Mouse (Mus musculus) kidney, postnatal 10 days (tissue): ENCODE measurements around the gene Rbpj.

Source experiments
- DNase-seq: peaks from one replicate; pipeline ENCODE4 v3.0.0; 2021; ENCODE audit warnings: mixed read lengths

Gene Rbpj

GRCm38 (mm10) chr5:53469777-53470131 is 3.8 kb downstream of the Rbpj start:
- no peak for DNase-seq

- peak; percentile 17 for DNase-seq
Measured at GRCm38 (mm10) chr5:53470141-53471079, 4.5 kb downstream of the Rbpj start.

GRCm38 (mm10) chr5:53472485-53472884 is 6.5 kb downstream of the Rbpj start:
- DNase-seq = peak; percentile 23

DNA sequence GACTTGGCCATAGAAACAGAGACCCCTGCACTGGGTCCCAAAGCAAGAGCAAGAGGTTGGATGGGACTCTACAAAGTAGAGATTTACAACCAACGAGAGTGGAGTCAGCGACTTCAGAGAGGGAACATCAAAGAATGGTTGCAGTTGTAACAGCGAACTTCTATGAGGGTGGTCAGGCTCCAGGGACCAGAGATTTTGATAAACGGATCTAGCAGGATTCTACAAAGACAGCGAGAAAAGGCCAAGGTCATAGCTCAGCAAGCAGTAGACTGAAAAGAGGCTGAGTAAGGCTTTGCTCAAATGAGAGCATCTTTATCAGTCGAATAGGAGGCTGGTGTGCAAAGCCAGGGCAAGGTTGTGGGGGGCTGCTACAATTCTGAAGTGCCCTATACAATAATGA is 13.2 kb downstream of the Rbpj start:
- no peak for DNase-seq

GRCm38 (mm10) chr5:53479891-53480290 is 13.9 kb downstream of the Rbpj start:
- no peak for DNase-seq

DNA sequence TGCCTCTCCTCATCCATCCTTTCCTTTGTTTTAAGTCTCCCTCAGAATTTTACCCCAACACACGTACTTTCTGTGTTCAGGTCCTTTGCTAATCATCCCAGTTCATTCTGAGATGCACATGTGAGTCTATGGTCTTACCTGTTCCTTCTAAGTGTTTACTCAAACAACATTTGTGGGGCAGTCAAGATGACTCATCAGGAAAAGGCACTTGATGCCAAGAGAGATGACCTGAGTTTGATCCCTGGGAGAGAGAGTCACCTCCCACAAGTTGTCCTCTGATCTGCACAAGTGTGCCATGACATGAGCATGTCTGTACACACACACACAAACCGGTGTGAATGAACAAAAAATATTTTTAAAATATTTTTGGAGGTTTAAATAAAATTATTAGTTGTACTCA is 15.1 kb downstream of the Rbpj start:
- DNase-seq = no peak

GRCm38 (mm10) chr5:53485069-53485628 is 19.2 kb downstream of the Rbpj start:
- DNase-seq = no peak

DNA sequence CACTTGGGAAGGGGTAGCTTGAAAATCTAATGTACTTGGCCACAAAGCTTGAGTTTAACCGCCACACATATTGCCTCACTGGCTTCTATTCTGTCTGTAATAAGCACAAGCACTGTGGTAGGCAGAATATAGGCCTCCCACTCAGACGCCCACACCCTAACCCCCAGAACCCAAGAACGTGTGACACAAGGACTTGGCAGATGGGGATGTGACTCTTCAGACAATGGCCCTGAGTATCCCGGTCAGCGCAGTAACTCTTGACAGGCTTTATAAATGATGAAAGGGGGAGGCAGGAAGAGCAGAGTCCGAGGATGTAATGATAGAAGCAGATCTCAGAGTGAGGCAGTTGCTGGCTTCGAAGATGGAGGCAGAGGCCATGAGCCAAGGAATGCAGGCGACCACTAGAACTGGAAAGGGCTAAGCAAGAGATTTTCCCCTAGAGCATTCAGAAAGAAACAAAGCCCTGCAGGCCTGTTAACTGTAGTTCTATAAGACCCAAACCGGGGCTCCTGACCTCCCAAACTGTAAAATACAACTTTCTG is 20.1 kb downstream of the Rbpj start:
- DNase-seq = peak; percentile 58

DNA sequence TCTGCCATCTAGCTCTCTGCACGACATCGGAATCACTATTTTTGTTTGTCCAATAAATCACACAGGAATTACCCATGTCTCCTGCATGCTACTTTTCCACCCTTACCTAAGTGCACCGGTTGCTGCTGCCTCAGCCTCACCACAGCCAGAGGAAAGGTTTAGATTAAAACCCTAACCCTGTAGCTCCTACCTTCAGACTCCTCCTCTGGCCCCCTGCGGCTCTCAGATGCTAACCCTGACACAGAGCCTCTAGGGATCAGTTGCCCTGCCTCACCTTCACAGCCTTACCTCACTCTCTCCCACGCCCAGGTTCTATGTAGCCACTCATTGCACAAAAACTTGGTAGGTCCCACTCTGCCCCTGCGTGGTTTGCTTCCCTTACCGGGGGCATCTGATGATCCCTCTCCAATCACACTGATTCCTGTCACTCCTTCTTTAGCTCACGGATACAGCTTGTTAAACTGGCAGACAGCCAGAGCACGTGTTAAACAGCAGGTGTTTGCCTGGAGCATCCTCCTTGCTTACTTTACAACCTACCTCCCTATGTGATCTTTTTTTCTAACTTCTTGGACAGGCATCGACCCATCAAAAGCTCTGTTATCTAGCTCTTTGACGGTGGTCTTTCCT is 21.1 kb downstream of the Rbpj start:
- no peak for DNase-seq

- no peak for DNase-seq
Measured at GRCm38 (mm10) chr5:53490697-53491099, 24.7 kb downstream of the Rbpj start.

- DNase-seq = no peak
Measured at GRCm38 (mm10) chr5:53493756-53494155, 27.8 kb downstream of the Rbpj start.

DNA sequence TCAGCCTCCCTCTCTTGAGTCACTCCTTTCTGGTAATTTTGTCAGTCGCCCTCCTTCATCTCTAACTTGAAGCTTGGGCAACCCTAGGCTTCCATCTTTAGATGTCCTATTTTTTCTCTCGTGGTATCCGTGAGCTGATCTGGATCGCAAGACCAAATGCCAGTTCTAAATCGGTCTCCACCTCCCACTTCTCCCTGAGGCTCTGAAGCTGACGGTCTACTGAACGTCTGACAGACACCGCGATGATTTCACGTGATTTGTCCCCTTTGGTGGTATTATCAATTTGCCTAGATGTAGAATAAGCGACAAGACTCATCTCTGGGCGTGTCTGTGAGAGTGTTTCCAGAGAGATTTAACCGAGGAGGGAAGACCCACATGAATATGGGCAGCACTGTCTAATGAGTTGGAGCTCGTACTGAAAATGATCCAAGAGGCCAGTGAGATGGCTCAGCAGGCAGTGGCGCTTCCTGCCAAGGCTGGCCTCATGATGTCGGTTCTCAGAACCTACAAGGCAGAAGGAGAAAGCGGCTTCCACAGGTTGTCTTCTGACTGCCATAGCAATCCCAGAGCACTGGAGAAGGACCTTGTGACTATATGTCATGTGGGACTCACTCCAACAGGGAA is 28.7 kb downstream of the Rbpj start:
- DNase-seq = no peak

GRCm38 (mm10) chr5:53496846-53497549 is 31.0 kb downstream of the Rbpj start:
- DNase-seq = peak; percentile 38

GRCm38 (mm10) chr5:53499571-53499970 is 33.6 kb downstream of the Rbpj start:
- no peak for DNase-seq

DNA sequence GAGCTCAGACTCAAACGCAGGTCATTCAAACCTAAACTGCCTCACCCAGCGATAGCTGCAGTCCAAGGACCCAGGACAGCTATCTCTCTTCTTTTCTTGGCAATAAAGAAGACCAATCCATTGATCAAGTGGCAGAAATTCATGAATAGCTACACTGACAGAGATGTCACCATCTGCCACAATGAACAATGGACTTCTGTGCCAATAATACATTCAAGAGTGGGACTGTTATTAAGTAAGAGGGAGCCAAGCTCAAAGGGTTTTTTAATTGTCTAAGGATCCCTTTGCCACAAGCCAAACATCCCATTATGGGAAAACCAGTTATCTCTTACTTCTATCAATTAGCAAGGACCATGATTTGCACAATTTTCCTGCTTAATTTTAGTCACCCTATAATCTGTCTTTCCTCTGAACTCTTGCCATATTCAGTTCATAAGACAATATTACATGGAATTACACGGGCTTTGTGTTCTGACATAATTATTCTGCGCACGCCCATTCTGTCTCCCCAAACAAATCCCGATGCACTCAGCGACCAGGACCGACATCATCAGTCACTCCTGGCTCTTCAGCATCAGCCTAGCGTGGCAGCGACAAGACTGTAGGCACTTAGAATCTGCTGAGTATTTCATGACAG is 34.7 kb downstream of the Rbpj start:
- DNase-seq = no peak

- no peak for DNase-seq
Measured at GRCm38 (mm10) chr5:53503261-53503660, 37.3 kb downstream of the Rbpj start.

DNA sequence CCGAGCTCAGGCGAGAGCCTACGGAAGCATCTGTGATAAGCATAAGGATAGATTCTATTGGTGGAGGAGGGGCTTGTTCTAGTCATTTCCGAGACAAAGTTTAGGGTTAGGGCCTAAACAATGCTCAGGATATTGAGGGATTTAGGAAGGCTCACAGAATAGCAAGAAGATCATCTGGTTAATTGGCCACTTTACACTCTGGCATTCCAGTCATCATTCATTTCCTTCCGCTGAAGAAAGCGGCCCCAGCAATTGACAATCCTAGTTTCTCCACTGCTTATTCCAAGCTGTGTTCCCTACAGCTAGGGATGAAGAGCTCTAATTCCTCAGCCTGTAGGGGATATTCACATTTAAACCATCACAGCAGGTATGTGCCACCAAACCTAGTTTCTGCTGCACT is 39.8 kb downstream of the Rbpj start:
- DNase-seq = no peak

GRCm38 (mm10) chr5:53507371-53507770 is 41.4 kb downstream of the Rbpj start:
- DNase-seq = no peak

GRCm38 (mm10) chr5:53509465-53509864 is 43.5 kb downstream of the Rbpj start:
- peak; percentile 12 for DNase-seq

GRCm38 (mm10) chr5:53509927-53510326 is 44.0 kb downstream of the Rbpj start:
- no peak for DNase-seq

GRCm38 (mm10) chr5:53511426-53511825 is 45.5 kb downstream of the Rbpj start:
- DNase-seq = no peak
